Mouse (Mus musculus): ENCODE measurements at regions not wholly inside any gene's neighbourhood (a gene's known extent, or its start where the extent isn't known, plus 50 kb on each side); places are given as distances from the start of the nearest gene placed in this dataset.

DNA sequence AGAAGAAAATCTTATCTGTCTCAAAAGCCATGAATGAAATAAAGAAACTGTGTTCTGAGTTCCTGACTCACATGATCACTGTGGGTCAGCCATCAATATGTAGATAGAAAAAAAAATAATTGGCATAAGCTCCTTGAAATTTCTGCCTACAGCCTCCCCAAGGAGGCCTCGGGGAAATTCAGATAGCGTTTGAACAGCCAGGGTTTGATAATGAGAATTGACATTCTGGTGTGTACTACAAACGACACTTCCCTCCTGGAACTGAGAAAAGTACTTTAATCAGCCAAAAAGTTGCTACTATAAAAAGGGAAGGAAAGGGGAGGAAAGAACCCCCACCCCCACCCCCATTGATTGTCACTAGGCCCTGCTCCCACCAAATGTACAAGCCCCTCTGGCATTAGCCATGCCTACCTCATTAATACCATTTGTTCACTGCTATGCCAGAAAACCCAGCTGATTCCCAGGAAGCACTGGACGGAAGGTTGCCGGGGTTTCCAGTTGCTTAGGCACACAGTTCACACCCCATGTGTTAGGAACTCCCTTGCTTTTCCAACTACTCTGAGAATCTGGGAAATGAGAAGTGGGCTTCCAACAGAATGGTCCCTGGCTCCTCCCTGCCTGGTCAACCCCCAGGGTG, 78.4 kb upstream of the Klf7 start:
- DNase-seq (ENCODE audit: extremely low spot score) = no peak

DNA sequence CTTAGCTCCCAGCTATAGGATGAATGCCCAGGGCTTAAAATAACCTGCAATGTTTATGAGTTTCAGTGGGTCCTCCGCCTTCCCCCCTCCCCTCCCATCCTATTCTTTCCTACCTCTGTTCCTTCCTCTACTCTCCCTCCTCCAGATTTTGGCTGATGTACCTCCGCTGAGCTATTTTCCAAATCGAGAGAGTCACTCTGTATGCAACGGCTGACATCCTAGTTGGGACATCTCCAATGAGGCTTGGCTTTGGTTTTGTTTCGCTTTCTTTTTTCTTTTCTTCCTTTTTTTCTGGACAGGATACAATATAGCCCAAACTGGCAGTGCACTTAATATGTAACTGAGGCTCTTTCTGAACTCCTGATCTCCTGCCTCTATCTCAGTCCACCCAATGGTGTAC, 76.7 kb upstream of the Klf7 start:
- no peak for DNase-seq (ENCODE audit: extremely low spot score)

DNA sequence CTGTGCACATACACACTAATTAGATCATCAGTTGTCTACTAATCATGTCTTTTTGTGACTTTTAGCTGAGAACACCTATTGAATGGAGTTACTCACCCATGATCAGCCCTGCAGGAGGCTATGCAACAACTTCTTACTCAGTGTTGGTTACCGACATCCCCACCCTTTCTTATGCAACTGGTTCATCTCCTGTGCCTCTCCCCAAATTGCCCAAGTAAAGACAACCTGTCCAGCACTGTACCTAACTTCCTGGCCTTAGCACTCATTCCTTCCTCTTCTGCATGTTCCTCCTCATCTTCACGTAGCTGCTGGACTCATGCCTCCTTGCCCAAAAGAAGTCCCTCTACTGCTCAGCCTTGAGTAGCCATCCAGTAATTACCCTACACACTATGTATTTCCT, 76.2 kb upstream of the Klf7 start:
- no peak for DNase-seq (ENCODE audit: extremely low spot score)

- no peak for DNase-seq (ENCODE audit: extremely low spot score)
Observed at GRCm38 (mm10) chr1:64195970-64196491, 73.9 kb upstream of the Klf7 start.

DNA sequence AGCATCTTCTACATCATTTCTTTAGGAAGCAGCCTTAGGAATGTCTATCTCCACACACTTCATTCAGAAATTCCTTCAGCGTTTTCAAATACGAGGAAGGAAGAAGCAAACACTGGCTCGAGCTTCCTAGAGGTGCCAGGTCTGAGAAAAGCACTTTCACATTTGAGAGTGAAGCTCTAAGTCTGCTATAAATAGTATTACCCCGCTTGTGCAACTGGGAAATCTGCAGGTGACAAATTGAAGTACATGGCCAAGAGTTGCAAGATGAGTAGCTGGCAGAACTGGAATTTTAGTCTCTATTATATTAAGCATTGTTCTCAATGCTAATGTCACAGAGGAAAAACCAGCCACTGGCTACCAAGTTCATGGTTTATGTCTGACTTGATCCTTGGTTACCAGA, 73.2 kb upstream of the Klf7 start:
- DNase-seq (ENCODE audit: extremely low spot score) = no peak

GRCm38 (mm10) chr1:64193150-64193838, 71.2 kb upstream of the Klf7 start:
- DNase-seq (ENCODE audit: extremely low spot score) = no peak

GRCm38 (mm10) chr1:64192736-64193135, 70.7 kb upstream of the Klf7 start:
- no peak for DNase-seq (ENCODE audit: extremely low spot score)

DNA sequence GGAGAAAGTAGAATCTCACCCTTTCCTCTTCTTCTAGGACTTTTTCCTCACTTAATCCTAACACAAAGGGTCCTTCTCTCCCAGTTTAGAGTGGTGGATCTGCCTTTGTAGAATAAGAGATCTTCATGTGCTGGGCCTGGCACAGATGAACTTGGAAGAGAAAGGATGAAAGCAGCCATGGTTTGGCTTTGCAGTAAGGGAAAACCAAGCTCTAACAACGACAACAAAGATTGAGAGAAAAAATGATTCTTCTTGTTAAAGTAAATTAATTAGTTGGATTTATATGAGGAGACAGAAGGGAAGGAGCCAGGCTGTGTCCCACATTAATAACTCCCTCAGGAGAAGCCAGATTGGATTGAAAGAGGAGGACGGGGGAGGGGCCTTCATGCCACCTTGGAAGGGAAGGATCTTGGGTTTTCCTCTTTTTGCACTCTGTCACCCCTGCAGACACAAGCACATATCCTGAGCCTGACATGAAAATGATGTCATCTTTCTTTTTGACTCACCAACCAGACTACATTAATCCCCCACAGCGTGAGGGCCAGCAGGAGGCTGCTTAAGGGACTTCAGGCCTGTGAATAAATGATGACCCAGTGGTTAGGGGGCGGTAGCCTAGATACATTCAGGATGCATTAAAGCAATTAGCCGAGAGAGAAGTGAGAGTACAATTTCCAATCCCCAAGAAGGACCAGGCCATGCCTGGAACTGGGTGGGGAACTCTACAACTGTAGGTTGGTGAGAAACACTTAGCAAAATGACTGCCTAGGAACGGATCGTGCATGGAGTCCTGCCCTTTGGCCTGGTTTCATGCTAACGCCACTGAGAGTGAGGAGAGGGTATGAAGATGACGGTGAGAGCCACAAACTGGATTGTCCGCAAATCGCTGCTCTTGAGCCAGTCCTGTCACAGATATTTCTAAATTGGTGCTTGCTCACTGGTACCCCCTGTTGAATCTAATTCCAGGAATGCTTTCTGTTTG, 69.4 kb upstream of the Klf7 start:
- DNase-seq (ENCODE audit: extremely low spot score) = no peak

DNA sequence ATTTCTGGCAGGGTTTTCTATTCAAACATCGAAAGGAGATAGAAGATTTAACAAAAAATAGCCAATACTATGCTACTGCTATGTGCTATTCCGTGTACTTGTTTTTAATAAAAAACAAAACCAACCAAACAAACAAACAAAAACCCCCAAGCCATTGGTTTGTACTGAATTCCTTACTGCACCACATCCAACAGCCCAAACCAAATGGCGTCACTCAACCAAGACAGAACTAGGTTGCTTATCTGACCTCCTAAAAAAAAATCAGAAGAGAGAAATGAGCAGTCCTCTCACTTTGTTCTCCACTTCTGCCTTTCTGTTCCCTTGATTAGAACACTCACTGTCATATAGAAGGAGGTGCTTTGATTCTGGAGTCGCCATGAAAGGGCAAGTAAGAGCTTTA, 68.6 kb upstream of the Klf7 start:
- no peak for DNase-seq (ENCODE audit: extremely low spot score)

GRCm38 (mm10) chr1:64190097-64190496, 68.0 kb upstream of the Klf7 start:
- no peak for DNase-seq (ENCODE audit: extremely low spot score)

GRCm38 (mm10) chr1:64189471-64189870, 67.4 kb upstream of the Klf7 start:
- DNase-seq (ENCODE audit: extremely low spot score) = no peak

GRCm38 (mm10) chr1:64187796-64188513, 65.9 kb upstream of the Klf7 start:
- DNase-seq (ENCODE audit: extremely low spot score) = no peak

DNA sequence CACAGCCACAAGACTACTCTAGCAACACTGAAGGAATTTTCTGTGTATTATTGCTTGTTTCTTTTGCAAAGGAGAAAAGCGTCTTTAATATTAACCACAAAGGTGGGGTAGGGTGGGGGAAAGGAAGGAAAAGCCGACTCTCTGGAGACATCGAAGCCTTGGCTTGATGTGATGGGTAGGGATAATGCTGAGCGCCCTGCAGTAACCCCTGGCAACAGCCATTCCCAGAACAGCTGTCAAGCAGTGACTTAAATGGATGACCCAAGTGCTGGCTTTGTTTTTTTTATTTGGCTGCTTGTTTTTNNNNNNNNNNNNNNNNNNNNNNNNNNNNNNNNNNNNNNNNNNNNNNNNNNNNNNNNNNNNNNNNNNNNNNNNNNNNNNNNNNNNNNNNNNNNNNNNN, 51.6 kb upstream of the Klf7 start:
- no peak for DNase-seq (ENCODE audit: extremely low spot score)

DNA sequence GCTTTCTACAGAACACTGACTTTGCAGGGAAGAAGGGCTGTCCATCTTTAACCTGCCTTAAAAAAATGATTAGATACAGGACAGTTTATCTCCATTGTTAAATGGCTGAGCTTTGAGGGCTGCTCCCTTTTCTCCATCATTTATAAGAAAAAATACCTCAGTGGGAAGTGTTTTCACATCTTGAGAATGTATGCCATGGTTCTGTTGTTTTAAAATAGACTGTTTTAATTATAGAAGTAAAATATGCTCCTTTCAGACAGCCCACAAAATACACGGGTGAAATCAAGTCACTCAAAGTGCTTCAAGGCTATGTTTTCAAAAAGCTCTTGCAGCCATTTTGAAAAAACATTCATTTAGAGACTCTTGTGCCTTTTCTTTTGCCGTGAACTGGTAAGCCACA, 50.0 kb upstream of the Klf7 start:
- no peak for DNase-seq (ENCODE audit: extremely low spot score)

Measured in embryo, embryonic 9.5 days (tissue).